Mouse (Mus musculus) adrenal gland, postnatal 14 days (tissue): ENCODE data around the gene Agtr1a. TPM values are rescaled to one million over a fixed set of nuclear protein-coding genes. Genes with fewer than 3 reads are reported as not detected.

ENCODE experiments used
- DNase-seq: peaks from one replicate; pipeline ENCODE4 v3.0.0; 2021; ENCODE audit warnings: mixed read lengths
- long read RNA-seq, 2 experiments: library from polyadenylated mRNA; stranded (forward); transcript quantifications; one replicate each; pipeline ENCODE4 v2.0.0; 2021
- total RNA-seq: library from RNA; stranded (reverse); gene quantifications from 2 replicates; pipeline ENCODE4 v1.2.3, GENCODE M21; 2021

Agtr1a gene
- total RNA-seq = 209 and 258 TPM in 2 replicates
- long read RNA-seq, experiment 1, transcript Agtr1a-201 (3 exons, 2,199 nt) = major isoform, 119 of 140 reads
- long read RNA-seq, experiment 1, partial matches to known transcripts = 0 of 140 reads
- long read RNA-seq, experiment 1, other reads (novel, unspliced or antisense) = 21 of 140 reads
- long read RNA-seq, experiment 2, transcript Agtr1a-201 (3 exons, 2,199 nt) = major isoform, 84 of 97 reads
- long read RNA-seq, experiment 2, partial matches to known transcripts = 1 of 97 reads
- long read RNA-seq, experiment 2, other reads (novel, unspliced or antisense) = 12 of 97 reads

DNA sequence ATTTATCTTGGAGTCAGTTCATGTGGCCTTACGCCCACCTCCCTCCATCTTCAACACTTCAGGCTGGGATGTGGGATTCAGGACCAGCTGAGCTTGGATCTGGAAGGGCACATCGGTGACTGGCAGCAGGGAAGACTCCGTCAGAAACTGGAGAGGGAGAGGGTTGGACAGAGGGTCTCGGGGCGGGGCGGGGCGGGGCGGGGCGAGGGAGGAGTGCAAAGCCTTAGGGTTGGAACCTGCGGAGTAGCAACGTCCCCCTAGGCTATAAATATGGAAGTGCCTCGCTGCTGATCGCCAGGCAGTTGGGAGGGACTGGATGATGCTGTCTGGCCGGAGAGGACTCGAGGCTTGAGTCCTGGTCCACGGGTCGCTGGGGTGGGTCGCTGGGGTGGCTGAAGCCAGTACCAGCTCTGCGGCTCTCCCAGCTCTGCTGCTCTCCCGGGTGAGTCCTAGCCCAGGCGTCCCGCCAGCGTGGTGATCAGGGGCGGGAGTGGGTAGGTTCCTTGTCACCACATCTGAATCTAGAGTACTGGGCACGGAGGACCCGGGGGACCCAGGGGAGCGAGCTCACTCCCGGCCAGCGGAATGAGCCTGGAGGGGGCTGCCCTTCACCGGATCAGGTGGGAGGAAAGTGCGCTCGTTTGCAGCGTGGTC is at the start of gene Agtr1a:
TSS of gene Agtr1a (plus strand) at position 294 of the 654 bp plus-strand sequence.
- DNase-seq = peak; percentile 85

DNA sequence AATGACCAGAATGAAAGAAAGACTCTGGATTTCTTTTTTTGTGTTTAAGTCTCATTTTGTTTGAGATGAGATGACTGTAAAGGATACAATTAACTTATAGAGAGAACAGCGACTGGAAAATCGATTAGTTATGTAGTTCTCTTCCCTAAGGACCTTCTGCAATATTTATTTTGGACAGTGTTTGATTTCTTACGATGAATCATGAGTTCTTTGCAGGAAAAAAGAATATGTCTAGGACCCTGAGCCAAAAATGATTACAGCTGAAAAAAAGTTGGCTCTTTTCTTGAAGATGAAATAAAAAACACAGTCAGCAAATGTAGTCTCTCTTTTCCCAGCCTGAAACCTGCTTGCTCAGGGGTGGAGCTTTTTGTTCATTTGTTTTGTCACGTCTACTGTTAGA is 26.0 kb upstream of the Agtr1a start:
- no peak for DNase-seq

DNA sequence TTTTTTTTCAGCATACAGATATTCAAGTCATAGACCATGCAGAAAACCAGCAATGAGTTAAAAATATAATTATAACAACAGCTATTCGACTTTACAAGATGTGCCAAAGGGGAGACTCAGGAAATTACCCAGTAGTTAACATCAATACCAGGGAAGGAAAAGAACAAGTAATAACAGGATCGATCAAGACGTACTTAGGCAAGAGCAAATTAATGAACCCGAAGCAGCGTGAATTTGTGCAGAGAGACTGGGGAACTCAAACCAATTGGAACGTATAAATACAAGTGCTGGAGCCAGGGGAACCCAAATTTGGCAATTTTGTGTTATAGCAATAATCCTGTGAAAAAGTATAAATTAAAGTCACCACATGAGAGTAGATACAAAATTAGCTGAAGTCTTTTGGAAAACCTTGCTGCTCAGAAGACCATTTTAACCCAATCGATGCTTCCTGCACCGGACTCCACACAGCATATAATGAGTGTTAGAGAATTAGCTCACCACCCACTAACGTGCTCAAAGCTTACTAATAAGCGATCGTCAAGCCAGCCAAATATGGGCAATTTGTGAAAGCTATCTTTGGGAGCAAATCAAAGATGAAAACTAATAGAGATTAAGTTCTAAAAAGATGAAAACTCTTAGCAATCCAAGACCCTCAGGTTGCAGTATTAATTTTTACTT is 11.4 kb upstream of the Agtr1a start:
- no peak for DNase-seq

DNA sequence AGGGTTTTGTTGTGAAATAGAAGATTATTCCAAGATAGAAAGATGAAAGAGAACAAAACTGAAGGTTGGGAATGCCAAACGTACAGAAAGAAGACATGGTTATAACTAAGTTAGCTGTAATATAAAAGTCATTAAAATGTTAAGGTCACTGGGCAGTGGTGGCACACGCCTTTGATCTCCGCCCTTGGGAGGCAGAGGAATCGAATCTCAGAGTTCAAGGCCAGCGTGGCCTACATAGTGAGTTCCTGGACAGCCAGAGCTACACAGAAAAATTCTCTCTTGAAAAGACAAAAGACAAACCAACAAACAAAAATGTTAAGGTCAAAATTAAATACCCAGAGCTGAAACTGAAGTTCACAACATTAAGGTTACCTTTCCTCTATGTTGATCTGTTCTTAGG is 5.2 kb upstream of the Agtr1a start:
- peak; percentile 73 for DNase-seq

DNA sequence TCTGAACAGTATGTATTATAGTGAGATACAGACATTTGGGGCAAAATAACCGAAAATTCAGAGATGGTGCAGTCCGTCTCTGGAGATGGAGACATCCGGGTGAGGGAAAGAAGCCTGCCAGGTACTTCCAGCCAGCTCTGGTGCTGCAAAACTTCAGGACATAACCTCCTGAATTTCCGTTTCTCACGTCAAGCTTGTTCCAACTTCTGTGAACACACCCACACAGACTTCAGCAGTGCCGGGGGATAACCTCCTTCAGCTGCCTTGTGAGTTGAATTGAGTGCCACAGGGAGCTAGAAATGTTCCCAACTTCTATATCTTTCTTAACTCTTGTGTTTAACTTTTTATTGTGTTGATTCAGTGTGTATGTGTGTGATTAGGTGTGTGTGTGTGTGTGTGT is 4.4 kb upstream of the Agtr1a start:
- DNase-seq = no peak

DNA sequence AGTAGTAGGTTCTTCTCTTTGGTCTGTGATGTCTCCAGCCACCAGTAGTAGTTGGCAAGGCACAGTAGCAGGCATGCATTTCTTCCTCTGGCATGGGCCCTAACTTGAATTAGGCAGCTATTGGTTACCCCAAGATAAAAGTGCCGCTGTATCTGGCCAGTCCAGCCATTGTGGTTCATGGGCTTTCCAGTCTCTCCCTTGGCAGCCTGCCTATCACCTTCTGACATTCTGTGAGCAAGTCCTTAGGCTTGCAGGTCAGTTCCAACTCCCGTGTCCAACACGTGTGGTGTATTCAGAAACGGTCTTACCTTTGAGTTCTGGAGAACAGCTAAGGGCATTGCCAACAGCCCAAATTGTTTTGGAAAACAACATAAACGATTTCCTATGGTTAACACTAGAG is 3.7 kb upstream of the Agtr1a start:
- peak; percentile 28 for DNase-seq

DNA sequence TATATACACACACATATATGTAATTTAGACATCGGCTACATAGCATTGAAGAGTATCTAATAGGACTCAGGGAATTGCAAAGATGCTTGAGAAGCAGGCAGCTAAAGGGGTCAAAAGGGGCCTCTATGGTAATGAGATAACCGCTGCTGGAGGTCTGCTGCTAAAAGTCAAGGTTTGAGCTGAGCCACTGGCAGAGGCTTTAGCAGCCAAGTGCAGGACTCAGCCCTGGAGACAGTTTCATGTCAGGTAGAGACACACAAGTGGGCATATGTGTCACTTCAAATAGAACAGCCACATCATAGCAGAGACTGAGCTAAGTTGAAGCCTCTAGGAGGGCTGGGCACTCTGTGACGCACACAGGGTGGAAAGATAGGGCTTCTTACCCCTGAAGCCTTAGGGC is 1.6 kb upstream of the Agtr1a start:
- peak; percentile 49 for DNase-seq

DNA sequence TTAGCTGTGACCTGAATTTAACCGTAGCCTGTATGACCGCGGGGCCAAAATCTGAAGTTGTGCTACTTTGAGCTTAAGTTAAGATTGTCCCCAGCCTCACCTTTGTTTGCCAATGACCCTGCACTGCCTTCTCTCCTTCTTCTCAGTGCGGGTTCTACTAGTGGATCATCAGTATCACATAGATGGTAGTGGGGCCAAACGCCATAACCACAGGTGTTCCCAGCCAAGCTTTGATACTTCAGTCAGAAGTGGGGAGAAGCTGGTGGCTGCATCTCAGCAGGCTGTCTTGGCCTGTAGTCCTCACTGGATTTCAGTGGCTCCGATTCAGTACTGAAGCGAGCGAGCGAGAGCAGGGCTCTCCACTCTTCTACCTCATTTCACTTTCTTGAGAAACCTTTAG is 672 bp downstream of the Agtr1a start:
- peak; percentile 37 for DNase-seq

DNA sequence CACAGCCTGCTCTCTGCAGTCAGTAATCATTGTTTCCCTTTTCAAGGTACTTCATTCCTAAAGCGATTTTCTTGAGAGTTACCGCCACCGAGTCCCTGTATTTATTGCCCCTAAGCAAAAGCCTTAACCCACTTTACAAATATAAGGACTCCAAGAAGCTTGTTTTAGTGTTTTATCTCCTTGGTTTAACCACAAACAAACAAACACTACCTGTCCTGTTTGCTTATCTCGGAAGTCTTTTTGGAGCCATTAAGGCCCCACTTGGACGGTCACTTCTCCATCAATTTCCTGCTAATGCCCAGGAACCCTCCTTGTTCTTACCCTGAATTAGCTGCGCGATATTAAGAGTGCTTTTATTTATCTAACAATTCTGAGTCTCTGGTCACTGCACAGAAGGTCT is 1.4 kb downstream of the Agtr1a start:
- no peak for DNase-seq

DNA sequence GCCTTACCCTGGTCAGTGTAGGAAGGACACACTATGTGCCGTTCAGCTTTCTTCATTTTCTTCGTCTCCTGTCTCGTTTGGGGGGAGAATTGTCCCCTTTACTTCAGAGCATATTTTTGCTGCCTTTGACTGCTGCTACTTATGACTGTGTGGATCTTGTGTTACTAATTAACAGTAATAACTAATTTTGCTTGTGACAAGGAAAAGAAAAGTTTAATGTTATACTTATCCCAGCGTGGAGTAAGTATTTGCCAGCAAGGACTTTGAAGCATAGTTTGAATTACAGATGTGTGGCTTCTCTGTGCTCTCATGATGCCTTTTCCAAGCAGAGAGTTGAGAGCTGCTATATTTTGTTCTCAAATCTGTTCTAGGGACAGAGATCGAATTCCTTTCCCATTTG is 2.3 kb downstream of the Agtr1a start:
- DNase-seq = no peak

DNA sequence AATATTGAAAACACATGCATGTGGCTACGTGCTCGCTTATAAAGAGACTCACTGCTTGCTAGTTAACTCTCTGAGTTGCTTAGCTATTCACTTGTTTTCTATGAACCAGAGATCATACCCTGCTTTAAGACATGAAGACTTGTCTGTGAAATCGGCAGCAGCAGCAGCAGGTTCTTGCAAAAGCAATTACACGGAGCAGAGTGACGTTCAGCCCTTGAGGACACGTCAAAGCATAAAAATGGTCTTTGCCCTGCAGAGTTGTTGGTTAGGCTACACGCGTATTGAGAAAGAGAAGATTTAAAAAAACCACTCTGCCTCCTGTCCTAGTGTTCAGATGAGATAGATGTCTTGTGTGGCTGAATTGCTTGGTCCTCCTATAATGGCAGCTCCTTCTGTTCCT is 3.7 kb downstream of the Agtr1a start:
- DNase-seq = no peak

DNA sequence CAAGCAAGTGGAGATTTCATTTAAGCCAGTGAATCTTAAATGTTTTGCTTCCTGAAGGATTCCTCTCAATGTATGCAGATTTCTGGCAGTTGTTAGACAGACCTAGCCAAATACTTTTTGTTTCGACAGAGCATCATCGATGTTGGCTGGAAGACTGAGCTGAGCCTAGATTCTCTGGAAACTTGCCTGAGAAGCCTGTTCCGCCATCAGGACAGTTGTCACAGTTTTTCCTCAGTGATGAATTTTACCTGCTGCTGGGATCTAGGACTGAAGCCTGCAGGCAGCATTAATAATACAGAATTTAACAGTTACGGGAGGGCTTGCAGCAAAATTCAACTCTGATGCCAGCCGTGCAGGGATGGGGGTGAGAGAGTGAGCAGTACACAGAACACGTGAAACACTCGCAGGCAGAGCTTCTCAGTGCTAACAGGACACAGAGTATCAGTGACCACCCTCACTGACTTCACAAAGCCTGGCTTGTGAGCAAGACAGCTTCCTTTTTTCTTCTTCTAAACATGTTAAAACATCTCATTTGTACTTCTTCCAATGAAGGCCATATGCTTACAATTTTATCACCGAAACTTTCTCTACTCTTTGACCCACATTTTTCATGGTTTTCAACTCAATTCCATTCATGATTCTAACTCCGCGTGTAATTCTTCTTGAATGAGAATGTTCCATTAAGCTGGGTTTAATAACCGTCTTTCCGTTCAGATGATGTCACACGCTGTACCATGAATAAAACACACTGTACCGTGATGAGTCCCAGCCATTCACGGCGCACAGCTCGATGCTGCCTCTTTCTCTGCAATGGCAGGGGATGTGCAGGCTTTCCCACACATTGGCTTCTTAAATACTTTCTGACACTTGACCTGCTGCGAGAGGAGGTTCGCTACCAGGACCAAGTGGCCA is 6.0 kb downstream of the Agtr1a start:
- no peak for DNase-seq

DNA sequence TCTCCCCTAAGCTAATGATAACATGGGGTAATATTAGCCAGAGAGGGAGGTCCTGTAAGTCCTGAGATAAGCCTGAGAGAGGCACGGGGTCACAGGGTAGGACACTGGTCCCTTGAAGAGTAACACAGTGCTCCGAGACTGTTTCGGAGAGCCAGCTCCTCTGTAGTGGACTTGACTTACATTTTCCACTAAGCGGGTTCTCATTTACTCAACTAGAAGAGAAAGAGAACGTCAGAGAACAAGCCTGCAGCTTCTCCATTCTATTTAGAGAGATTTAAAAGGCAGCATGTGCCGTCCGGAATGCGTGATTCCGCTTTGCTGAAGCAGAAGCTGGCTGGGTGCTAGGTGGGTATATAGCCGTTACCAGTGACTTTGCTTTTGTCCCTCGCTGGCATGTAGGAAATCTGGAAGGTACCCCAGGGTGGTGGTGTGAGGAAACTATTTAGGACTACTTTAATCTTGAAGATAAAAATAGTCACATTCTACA is 9.2 kb downstream of the Agtr1a start:
- DNase-seq = no peak

DNA sequence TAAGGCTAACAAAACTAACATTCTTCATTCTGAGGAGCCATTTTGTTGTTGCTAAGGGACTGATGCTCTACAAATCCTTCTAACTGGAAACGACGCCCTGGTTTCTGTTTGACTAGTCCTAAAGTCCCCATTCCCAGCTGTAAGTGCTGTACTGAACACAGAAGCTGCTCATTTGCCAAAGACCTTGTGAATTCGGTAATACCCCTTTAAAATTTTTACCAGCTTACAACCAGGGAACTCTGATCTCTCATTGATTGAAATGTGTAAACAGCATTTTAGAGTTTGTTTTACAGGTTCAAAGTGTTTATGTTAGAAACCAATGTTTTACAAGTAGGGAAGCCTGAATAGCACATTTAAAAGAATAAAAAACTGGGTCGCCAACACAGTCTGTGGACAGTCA is 10.6 kb downstream of the Agtr1a start:
- DNase-seq = no peak

DNA sequence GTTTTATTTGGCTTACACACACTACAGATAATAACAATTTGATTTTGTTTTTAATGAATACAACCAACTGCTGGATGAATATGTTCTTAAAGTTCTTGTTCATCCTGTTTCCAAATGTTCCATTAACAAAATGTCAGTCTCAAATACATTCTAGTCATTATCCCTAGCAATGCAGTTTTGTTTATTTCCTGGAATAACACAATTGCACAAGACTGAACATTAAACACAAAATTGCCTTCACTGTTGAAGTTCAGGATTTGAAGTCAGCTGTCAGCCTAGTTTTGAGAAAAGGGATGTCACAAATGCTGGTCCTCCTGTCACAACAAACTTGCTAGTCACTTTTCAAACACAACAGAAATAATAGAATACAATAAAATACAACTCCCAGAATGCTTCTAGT is 12.1 kb downstream of the Agtr1a start:
- no peak for DNase-seq

DNA sequence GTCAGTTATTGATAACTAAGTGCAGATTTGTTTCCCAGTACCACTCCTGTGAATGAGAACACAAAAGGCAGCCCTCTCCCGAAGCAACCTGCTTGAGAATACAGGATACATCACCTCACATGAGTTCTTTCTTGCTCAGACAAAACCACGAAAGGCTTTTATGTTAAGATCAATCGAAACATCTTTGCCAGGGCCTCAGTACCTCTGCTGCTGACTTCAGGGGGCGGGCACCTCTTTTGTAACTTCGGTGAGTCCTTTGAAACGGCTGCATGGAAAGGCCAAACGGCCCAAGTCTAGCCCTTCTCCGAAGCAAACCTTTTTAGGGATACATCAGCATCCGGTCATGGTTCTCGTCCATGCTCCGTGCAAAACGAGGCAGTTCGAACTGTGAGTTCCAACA is 15.7 kb downstream of the Agtr1a start:
- DNase-seq = no peak

DNA sequence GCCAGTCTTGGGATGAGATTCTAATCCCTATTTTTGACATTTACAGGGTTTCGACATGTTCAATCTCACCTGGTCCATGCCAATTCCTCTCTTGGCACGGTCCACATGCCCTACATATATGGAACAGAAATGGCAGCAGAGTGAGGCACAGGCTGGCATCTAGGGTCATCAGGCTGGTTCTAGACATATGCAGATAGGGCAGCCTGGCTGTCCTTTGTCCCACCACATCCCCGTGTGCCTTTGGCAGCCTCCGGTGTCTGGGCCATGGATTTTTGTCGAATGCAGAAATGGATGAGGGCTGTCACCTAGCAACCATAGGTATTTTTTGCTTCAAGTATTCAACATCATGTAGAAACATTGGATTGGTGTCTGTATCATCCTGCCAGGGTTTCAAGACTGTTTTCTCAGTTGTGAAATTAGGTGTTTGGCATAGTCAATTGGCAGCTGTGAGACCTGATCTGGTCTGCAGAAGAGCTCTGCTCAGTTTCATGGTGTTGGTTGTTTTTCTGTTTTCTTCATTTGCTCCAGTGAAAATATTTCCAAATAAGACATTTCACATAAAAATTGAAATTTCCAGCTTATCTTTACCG is 18.8 kb downstream of the Agtr1a start:
- no peak for DNase-seq

DNA sequence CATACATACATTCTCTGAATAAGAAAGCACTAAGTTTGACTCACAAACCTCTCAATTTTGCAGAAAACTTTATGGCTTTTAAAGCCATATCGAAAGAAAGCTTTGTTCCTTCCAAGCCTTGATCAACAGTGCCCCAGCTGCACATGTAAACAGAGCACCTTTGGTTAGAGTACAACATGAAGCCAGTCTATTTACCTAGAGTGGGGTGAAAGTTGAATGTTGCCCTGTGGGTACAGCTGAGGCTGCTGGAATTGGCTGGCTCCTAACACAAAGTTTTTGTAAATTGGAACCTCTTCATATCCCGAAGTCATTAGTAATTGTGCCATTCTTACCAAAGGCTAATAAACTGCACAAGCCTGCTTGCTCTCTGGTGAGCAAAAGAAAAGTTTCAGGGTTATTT is 19.7 kb downstream of the Agtr1a start:
- DNase-seq = no peak

DNA sequence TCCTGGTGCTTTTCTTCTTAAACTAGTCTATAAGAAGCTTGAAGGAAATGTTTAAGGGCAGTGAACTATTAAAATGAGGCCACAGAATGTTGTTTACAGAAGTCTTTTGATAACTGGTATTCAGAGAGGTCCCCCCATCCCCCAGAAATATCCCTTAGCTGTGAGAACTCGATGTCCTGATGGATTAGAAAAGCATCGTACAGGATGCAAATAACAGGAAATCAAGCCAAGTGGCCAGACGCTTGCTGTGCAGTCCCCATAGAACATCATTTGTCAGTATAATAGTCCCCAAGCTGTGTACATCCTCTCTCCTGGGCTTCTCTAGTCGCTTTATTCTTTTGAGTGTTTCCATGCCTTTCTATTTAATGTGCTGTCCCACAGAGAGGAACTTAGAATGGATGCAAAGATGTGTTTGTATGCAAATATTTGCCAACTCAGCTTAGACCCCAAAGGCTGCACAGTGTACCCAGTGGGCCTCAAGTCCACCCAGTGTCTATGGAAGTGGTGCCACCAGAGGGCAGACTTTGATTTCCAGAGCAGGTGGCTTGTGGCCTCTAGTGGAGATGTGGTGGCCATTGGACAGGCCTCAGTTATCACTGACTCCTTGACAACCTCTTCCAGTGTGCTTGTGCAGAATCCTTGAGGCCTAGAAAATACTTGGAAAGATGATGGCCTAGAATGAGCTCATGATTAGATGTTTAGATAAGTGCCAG is 22.4 kb downstream of the Agtr1a start:
- peak; percentile 52 for DNase-seq

DNA sequence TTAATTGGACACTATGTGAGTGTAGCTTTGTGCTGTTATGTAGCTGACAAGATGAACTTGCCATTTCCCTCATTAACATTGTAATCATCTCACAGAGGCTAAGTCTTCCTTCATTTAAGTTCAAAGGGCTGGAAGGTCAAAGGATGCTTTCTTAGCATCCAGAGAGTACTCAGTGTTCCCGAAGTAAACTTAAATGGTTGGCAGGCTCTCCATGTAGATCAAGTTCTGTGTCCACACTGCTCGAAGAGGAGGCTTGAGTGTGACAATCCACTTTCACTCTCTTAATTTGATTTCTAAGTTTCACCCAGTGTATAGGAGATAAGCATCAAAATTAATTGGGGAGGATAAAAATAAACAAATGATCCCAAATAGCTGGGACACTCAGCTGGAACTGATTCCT is 23.6 kb downstream of the Agtr1a start:
- DNase-seq = no peak

DNA sequence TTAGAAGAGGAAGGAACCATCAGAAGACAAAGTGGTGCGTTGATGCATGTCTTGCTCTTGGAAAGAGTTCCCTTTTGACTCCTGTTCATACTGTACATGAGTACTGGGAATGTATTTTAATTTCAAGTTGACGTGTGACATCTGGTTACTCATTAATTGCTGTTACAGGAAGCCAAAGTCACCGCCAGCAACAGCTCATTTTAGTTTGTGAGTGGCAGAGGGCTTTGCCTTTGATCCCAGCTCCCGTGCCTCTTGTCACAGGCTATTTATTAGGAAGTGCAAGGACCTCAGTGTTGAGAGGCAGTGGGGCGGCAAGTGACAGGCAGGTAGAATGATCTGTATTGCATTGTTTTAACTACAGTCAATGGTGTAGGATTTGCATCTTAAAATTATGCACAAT is 24.8 kb downstream of the Agtr1a start:
- no peak for DNase-seq
